Mouse (Mus musculus) C2C12 (cell line): ENCODE measurements at regions not wholly inside any gene's neighbourhood (a gene's known extent, or its start where the extent isn't known, plus 50 kb on each side); places are given as distances from the start of the nearest gene placed in this dataset.

Experiments
- H3K27me3 ChIP-seq: one replicate; pipeline ENCODE4 v1.6.1; 2011; ENCODE audit not compliant: control insufficient read depth, insufficient read depth, insufficient read length
- H3K36me3 ChIP-seq: one replicate; pipeline ENCODE4 v1.6.1; 2011; ENCODE audit not compliant: control insufficient read depth, insufficient read depth
- H3K4me3 ChIP-seq: one replicate; pipeline ENCODE4 v1.5.1; 2011; ENCODE audit warnings: mild to moderate bottlenecking, control low read depth; ENCODE audit not compliant: poor library complexity, insufficient read depth, severe bottlenecking
- H3K79me2 ChIP-seq: one replicate; pipeline ENCODE4 v1.6.1; 2011; ENCODE audit not compliant: control insufficient read depth, insufficient read depth
- H3K79me3 ChIP-seq: one replicate; pipeline ENCODE4 v1.6.1; 2011; ENCODE audit warnings: low read depth, control low read depth
- H3ac ChIP-seq: one replicate; pipeline ENCODE3; 2011; ENCODE audit warnings: low read depth; ENCODE audit not compliant: control insufficient read depth, insufficient read length
- CEBPB ChIP-seq: IDR thresholded peaks from one replicate; pipeline ENCODE4 v1.6.1; 2011; ENCODE audit warnings: low read depth, mild to moderate bottlenecking, control low read depth, moderate library complexity
- CTCF ChIP-seq: IDR thresholded peaks from one replicate; pipeline ENCODE4 v1.5.1; 2011; ENCODE audit not compliant: control insufficient read depth, insufficient read depth, insufficient read length
- FOSL1 ChIP-seq: IDR thresholded peaks from one replicate; pipeline ENCODE4 v1.8.0; 2011; ENCODE audit warnings: mild to moderate bottlenecking, low read length; ENCODE audit not compliant: poor library complexity, insufficient read depth, severe bottlenecking
- MAX ChIP-seq: IDR thresholded peaks from one replicate; pipeline ENCODE4 v1.6.1; 2011; ENCODE audit warnings: mild to moderate bottlenecking, control low read depth
- MYOD1 ChIP-seq: IDR thresholded peaks from one replicate; pipeline ENCODE4 v1.6.1; 2011; ENCODE audit warnings: low read depth; ENCODE audit not compliant: control insufficient read depth, insufficient read length
- MYOG ChIP-seq: IDR thresholded peaks from one replicate; pipeline ENCODE4 v1.6.1; 2011; ENCODE audit not compliant: control insufficient read depth, insufficient read length; ENCODE audit errors: extremely low read depth
- USF1 ChIP-seq: IDR thresholded peaks from one replicate; pipeline ENCODE4 v1.6.1; 2011; ENCODE audit warnings: low read depth, mild to moderate bottlenecking, control low read depth, moderate library complexity

GRCm38 (mm10) chr12:10256385-10256784 lies 113.4 kb upstream of the Nt5c1b start:
- TF ChIP-seq MAX (no peak), FOSL1 (no peak), MYOG (no peak), MYOD1 (no peak), CTCF (no peak), USF1 (no peak), CEBPB (no peak)
- no peaks in the 10 kb centered on the region for H3K27me3 ChIP-seq
- no peaks in the 10 kb centered on the region for H3K36me3 ChIP-seq
- no peak overlapping the region for H3ac ChIP-seq
- H3K79me2 ChIP-seq = no peaks in the 10 kb centered on the region
- no peak overlapping the region for H3K4me3 ChIP-seq
- no peaks in the 10 kb centered on the region for H3K79me3 ChIP-seq

GRCm38 (mm10) chr12:10266201-10266600 lies 103.6 kb upstream of the Nt5c1b start:
- no peaks in the 10 kb centered on the region for H3K79me2 ChIP-seq
- TF ChIP-seq USF1 (no peak), FOSL1 (no peak), MYOG (no peak), MYOD1 (no peak), CTCF (no peak), MAX (no peak), CEBPB (no peak)
- H3K27me3 ChIP-seq = no peaks in the 10 kb centered on the region
- no peaks in the 10 kb centered on the region for H3K79me3 ChIP-seq
- no peaks in the 10 kb centered on the region for H3K36me3 ChIP-seq
- H3K4me3 ChIP-seq = no peak overlapping the region
- H3ac ChIP-seq = no peak overlapping the region

- Histone ChIP-seq H3K36me3 (no peaks in the 10 kb centered on the region), H3K4me3 (no peak overlapping the region), H3K79me2 (no peaks in the 10 kb centered on the region), H3K27me3 (no peaks in the 10 kb centered on the region), H3K79me3 (no peaks in the 10 kb centered on the region), H3ac (no peak overlapping the region)
- TF ChIP-seq MYOD1 = no peak
- no peak for TF ChIP-seq MAX
- no peak for TF ChIP-seq CEBPB
- no peak for TF ChIP-seq USF1
Measured at GRCm38 (mm10) chr12:10272038-10272437, 97.7 kb upstream of the Nt5c1b start.

- no peaks in the 10 kb centered on the region for H3K27me3 ChIP-seq
- H3K36me3 ChIP-seq = no peaks in the 10 kb centered on the region
- no peak overlapping the region for H3ac ChIP-seq
- H3K79me3 ChIP-seq = no peaks in the 10 kb centered on the region
- TF ChIP-seq CEBPB (no peak), USF1 (no peak), MYOD1 (no peak), MAX (no peak), FOSL1 (no peak), CTCF (no peak), MYOG (no peak)
- H3K4me3 ChIP-seq = no peak overlapping the region
- no peaks in the 10 kb centered on the region for H3K79me2 ChIP-seq
Measured at GRCm38 (mm10) chr12:10275226-10275625, 94.5 kb upstream of the Nt5c1b start.

- TF ChIP-seq MYOG (no peak), MYOD1 (no peak), CTCF (no peak), CEBPB (no peak), USF1 (no peak), FOSL1 (no peak), MAX (no peak)
- H3K79me3 ChIP-seq = no peaks in the 10 kb centered on the region
- no peak overlapping the region for H3ac ChIP-seq
- H3K79me2 ChIP-seq = no peaks in the 10 kb centered on the region
- H3K36me3 ChIP-seq = no peaks in the 10 kb centered on the region
- no peak overlapping the region for H3K4me3 ChIP-seq
- H3K27me3 ChIP-seq = no peaks in the 10 kb centered on the region
Measured at GRCm38 (mm10) chr12:10292646-10293045, 77.1 kb upstream of the Nt5c1b start.

GRCm38 (mm10) chr12:10305970-10306369 lies 63.8 kb upstream of the Nt5c1b start:
- no peak overlapping the region for H3ac ChIP-seq
- no peaks in the 10 kb centered on the region for H3K27me3 ChIP-seq
- TF ChIP-seq USF1 (no peak), CEBPB (no peak), MAX (no peak), FOSL1 (no peak), MYOD1 (no peak), CTCF (no peak), MYOG (no peak)
- no peaks in the 10 kb centered on the region for H3K79me3 ChIP-seq
- H3K36me3 ChIP-seq = no peaks in the 10 kb centered on the region
- no peak overlapping the region for H3K4me3 ChIP-seq
- H3K79me2 ChIP-seq = no peaks in the 10 kb centered on the region
